Mouse (Mus musculus) heart, adult 11 months (tissue): ENCODE measurements around the gene Eps8l3.

Source experiments
- DNase-seq: peaks from one replicate; pipeline ENCODE4 v3.0.0; 2022

Eps8l3 gene

DNA sequence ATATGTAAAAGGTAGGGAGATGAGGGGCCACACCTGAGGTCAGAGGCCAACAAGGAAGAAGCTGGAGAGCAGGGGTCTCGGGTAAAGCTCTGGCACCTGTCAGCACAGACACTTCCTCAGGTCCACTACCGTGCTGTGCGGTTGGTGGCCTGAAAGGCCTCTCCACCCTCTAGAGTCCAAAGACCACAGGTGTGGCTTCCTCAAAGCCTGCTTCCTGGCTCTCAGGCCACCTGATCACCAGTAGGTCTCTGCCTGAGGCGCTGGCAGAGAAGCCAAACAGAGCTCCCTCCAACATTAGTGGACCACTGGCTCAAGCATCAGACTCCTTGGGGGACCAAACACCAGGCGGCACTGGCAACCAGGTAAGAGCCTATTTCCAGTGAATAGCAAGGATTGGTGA, at the start of gene Eps8l3:
Gene Eps8l3, plus strand, starts transcription at position 225 of the 400 bp plus-strand sequence.
- no peak for DNase-seq

DNA sequence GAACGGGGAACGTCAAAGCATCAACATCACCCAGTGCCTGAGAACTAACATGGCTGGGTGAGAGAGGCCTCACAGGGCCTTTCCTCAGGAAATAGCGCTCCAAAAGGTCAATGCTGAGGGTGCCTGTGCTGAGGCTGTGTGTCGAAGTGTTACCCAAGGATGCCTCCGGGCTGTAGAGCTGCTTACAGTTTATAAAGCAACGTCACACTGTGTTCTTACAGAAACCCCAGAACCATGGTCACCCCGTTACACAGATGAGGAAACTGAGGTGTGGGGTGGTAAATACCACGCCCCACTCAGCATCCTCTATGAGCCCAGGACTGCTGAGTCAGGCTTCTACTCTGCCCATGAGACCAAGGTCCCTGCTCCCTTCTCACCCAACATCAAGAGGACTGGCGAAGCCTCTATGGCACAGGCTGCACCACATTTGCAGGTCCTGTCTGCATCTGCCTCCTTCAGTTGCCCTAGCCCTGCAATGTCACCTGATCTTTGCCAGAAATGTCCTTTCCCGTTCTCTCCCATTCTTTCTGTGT, 49.1 kb upstream of the Eps8l3 start:
- DNase-seq = peak; percentile 90

DNA sequence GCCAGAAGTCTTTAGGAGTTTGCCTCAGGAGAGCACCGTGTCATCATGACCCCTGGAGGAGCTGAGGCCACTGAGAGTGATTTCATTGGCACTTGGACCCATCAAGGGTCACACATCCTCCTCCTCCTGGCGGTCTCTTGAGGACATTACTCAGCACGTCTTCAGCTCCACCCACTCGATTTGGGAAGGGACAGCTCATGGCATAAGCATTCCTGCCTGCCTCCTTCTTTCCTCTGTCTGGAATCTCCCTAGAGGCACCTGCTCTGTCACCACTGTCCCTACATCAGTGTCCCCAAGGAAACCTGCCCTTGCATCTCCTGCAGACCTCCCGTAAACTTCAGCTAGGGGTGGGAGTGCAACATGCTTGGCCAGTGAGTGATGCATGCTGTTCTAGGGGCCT, 48.5 kb upstream of the Eps8l3 start:
- DNase-seq = peak; percentile 97

DNA sequence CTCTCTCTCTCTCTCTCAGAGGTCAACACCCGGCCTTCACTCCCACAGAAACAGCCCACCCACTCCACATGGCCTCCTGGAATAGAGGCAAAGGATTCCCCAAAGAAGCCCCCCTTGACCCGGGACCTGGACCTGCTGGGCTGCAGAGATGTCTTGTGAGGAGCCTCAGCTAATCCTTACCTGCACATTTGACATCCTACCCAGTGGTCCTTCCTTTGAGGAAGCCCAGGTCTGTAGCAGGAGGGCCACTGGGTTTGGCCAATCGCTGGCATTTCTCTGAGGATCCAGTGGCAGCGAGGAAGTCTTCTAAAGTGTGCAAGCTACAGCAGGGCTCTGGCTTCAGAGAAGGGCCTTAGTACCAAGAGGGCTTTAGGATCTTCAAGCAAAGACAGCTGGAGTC, 48.0 kb upstream of the Eps8l3 start:
- peak; percentile 91 for DNase-seq

DNA sequence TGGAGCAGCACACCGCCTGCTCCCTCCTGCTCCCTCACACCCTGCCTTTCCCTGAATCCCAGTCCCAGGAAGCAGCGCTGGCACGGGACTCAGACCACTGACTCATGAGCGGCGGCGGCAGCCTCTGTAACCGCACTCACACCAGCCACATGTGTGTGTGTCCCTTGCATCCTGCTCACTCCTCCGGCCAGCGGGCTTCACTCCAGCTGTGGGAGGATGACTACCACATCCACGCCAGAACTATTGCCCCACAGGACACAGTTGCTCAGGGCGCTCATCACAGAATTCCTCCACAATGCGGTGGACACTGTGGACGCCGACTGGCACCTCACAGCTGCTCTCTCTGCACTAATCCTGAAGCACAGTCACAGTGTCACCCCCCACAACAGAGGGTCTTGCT, 47.4 kb upstream of the Eps8l3 start:
- DNase-seq = peak; percentile 98

DNA sequence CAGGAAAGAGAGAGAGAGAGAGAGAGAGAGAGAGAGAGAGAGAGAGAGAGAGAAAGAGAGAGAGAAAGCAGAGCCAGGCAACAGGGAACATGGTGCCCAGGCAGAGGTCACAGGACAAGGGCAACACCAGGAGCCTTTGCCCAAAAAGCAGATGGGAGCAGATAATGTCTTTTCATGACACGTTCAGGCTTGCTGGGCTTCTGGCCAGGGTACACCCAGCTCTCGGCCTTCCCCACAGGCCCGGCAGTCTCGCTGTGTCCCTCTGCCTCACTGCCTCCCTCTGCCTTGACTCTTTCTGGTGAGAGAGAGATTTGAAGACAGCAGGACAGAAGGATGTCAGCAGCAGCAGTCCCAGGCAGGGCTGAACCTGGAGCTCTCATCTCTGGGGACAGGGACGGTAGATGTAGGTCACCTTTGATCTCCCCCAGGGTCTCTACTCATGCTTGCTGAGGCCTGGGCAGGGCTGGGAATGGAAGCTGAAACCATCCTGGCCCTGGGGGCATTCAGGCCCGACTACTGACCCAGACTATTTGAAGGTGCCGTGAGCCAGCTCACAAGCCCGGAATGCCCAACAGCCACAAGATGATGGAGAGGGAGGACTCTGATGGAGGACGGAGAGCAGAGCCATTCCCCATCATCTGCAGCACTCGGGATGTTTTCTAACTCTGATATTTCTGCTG, 45.0 kb upstream of the Eps8l3 start:
- peak; percentile 97 for DNase-seq

DNA sequence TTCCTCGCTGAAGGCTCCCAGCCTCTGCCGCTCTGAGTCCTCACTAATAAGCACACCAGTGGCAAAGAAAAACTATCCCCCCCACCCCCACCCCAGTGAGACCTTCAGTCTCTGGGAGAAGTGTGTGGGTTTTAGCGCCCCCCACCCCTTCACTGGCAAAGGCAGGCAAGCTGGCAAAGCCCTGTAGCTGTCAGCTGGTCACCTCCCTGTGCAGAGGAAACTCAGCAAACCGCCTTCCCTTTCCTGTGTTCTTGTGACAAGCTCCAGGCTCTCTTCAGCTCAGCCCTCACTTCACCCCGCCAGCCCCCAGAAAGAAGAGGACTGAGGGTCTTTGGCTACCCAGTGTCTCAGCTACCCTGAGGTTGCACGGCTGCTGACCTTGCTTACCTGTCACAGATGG, 44.4 kb upstream of the Eps8l3 start:
- peak; percentile 92 for DNase-seq

DNA sequence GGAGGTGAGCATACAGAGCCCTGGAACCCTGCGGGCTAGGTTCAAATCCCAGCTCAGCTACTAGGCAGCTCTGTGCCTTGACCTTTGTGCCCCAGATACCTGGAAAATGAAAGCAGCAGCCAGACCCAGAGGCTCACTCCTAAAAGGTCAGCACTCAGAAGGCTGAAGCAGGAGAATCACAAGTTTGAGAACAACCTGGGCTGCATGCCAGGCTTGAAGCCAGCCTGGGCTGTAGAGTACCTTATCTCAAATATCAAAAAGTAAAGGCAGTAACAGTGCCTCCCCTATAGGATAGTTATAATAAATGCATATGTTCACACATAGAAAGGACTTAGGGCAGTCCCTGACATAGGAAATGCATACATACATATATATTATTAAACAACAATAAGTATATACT, 43.7 kb upstream of the Eps8l3 start:
- DNase-seq = no peak

DNA sequence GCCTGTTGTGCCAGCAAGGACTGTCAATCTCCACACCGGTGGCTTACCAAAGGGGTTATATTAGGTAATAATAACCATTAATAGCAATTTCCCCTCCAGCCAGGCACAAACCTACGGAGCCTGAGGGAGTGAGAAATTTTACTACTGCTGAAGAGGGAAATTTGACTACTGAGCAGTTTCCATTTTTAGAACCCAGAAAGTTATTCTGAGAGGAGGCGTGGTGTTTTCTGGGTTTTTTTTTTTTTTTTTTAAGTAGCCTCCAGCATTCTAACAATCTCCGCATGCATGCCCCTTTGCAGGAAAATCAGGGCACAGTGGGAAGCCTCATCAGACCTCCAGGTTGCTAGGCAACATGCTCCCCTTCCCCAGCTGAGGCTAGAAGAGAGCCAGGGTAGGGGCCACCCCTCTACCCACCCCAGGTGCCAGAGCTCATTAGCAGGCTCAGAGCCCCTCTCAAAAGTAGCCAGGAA, 43.1 kb upstream of the Eps8l3 start:
- DNase-seq = no peak

DNA sequence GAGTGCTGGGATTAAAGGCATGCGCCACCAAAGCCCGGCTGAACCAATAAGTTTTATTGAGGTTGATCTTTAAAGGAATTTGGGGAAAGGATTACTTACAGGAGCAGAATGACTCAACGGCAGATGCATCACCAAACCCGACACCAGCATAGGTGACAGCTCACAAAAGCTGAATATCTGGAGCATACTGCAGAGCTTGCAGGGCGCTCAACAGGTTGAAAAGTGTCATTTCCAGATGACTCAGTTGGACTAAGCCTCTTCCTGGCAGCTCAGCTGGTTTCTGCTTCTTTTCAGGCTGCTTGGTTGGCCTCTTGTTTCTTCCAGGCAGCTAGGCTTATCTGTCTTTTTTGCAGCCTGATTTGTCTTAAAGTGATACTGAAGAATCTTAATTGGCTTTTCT, 41.7 kb upstream of the Eps8l3 start:
- DNase-seq = no peak

DNA sequence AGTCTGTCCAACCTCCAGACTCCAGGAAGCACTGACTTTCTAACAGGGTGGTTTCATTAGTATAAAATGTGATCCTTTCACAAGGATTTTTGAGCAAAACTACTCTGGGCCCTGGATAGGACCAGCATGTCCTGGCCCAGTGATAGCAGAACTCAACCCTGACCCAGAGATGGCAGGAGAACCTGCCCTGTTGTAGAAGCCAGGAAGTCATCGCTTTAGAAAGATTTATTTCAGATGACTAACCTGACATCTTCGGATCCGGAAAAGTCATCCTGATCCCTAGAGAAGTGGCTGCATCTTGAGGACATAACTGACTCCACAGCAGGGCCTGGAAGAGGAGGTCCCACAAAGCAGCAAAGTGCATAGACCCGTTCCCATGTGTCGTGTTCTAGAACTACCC, 37.2 kb upstream of the Eps8l3 start:
- DNase-seq = no peak

DNA sequence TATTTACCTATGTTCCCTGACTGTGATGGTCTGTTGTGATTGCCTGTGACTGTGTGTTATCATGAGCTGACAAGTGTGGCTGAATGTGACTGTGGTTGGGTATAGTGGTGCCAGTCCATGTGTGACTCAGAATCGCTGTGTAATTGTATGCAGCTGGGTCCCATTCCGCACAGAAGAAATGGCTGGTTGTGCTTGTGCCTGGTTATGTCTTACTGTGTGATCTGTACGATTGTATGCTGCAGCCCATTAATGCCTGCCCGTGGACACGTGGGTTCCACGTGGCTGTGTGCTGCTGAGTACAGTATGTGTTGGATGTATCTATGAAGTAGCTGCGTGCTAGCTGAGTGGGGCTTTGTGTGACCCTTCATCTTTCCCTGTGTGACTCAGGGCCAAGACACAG, 36.2 kb upstream of the Eps8l3 start:
- DNase-seq = peak; percentile 91

DNA sequence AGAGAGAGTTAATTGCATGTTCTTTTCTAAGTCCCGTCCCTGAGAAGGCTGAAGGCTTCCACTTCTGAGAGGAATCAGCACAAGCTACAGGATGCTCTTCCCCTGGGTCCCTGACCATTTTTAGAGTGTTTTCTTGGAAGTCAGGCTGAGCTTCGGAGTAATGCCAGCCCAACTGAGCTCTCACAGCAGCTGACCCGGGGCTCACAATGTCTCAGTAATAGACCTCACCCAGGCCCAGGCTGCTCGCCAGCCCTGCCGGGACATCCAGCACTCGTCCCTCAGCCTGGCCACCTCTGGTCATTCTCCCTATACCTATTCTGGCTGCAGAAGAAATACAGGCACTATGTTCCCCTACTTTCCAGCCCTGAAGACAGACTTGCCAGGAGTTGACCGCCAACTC, 35.7 kb upstream of the Eps8l3 start:
- DNase-seq = peak; percentile 98

DNA sequence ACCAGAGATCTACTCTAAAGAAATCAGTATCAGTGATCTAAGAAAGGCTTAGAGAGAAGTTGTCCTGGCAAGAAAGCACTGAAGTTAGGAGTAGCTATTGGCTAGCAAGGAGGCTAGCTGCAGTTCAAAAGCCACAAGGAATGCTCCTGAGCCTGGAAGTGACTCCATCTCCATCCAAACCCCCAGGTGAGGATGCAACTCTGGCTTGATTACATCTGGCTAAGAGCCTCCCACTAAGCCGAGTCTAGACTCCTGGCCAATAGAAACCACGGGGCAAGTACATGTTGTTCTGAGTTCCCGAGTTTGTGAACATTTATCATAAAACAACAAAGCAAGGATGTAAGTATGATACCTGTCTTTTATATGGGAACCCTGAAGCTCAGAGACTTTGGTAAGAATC, 33.6 kb upstream of the Eps8l3 start:
- no peak for DNase-seq

DNA sequence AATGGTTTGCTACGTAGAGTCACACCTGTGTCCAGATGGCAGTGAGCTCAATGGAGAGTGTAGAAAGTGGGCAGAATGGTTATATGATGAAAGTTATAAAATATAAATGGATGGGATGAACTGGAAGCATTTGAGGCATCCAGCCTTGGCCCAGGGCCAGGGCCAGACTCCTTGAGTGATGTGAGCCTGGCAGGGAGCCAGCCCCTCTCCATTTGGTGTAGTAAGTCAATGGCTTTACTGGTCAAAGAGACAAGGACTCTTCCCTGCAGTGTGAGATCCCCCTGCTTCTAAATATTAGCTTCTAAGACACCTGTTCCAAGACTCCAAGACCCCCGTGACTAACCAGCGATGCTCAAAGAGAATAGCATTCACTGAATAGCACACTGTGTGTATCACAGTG, 33.0 kb upstream of the Eps8l3 start:
- DNase-seq = no peak

DNA sequence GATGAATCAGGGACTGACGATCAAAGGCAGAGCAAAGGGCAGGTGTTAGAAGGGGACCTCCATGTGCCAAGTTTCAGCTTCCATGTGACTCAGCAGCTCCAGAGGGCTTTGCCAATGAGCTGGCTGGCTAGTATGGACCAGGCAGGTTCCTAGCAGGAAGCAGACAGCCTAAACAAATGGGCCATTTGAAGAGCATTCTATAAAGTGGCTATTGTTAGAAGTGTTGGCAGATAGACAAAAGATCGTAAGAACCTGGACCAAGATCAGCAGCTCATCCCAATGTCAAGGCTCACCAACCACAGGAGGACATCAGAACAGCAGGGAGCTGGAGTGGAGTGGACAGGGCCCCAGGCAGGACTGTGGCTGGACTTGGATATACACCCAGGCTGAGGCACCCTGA, 32.5 kb upstream of the Eps8l3 start:
- peak; percentile 93 for DNase-seq

DNA sequence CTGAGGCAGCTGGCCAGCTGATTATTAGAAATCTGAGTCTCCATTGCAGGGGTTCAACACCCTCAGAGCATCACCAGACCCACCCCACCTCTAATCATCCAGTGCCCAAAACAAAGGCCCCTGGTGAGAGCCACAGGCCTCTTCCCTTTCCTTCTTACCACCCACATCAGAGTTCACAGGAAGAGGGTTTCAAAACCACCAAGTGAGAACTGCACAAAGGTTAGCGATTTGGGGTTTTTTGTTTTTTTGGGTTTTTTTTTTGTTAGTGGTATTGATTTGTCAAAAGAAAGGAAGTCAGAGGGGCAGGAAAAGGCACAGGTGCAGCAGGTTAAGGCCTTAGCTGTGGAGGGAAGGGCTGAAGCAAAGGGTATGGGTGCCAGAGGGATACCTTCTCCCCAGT, 30.9 kb upstream of the Eps8l3 start:
- no peak for DNase-seq

DNA sequence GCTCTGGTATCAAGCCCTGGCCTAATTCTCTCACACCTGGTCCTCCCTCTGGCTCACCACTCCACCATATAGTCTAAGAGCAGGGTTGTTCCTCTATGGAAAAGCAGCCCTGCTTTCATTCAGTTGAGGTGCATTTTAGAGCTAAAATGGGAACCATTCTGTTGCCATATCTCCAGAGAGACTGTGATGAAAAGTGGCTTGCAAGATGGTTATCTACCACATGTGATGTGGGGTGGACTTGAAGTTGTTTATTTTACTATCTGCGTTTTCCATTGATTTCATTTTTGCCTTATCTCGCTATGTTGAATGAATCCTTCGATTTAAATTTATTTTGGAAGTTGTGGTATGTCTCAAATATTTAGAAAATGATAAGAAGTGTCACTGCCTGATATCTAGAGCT, 30.2 kb upstream of the Eps8l3 start:
- no peak for DNase-seq

DNA sequence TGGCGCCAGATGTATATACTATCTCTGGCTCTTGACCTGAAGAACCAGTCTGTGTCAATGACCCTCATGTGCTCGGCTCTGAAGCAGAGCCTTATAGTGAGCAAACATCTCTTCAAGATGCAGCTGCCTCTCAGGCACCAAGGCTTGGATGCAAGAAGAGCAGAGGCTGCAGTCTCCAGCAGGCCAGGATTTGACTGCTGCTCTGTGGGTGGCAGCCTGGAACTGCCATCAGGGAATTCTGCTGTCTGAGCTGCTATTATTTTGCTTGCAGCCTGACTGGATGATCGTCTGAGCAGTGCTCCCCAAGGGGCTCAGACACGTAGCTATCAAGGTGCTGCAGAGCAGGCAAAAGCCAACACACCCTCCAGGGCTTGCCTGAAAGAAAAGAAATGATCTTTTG, 28.9 kb upstream of the Eps8l3 start:
- DNase-seq = no peak

DNA sequence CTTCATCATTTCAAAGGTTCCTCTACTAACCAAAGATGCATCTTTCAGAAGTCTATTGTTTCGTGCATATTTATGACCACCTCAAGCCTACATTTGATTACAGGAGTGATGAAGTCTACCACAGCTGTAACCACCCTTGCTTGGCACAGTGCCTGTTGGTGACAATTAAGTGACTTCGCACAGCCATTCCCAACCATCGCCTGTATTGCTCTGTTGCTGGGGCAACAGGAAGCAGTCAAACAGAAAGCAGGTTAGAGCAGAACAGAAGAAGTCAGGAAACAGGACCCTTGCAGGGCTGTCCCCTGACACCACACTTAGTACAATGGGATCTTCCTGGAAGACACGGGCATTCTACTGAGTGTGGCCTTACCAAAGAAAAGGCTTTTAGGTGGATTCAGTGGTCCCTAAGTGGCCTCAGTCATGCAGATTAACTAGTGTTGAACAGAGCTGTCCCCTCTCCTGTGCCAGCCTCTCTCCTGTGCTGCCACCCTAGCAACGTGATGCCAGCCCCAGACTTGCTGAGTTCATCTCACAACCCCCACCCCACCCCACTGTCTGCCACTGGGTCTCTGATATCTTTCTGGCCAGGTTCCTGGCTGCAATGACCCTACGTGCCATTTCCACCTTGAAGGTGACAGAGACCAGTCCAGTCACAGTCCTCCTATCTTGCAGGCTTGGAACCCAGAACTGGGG, 27.9 kb upstream of the Eps8l3 start:
- DNase-seq = peak; percentile 95

DNA sequence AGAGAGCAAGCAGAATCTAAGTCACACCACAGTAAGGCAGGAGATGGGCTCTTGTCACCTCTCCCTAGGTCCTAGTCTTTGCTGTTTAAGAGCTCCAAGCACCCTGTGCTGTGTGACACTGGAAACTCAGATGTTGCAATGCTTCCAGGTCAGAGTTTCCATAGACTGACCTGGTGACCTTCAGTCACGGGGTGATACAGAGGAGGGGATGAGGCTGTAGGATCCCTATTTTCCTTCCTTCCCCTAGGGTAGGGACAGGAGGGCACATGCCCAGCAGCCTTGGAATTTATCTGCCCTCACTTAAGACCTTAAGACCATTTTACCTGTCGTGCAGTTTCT, 27.4 kb upstream of the Eps8l3 start:
- no peak for DNase-seq

DNA sequence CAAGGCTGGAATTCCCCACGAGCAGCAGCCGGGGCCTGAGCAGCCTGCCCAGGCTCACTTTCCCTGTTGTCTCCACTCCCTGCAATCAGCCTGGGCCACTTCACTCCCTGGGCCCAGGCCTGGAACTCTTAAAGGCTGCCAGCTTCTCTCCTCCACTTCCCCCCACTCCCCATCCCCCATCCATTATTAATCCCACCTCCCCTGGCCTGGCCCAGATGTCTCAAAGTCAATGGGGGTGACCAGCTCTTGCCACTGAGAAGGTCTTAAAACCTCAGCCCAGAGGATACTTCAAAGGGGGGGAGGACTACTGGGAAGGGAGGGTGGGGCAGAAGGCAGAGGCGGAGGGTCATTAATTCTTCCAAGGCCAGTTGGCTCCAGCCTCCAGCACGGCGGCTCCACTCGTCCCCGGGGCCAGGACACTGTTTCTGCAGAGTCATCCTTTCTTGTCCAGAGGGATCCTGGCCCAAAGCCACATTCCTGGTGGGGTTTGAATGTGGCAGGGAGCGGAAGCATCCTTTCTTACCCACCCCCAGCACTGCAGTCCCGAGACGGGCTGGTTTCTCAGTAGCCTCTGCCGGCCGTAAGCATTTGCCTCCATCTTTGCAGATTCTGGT, 26.5 kb upstream of the Eps8l3 start:
- DNase-seq = peak; percentile 98

DNA sequence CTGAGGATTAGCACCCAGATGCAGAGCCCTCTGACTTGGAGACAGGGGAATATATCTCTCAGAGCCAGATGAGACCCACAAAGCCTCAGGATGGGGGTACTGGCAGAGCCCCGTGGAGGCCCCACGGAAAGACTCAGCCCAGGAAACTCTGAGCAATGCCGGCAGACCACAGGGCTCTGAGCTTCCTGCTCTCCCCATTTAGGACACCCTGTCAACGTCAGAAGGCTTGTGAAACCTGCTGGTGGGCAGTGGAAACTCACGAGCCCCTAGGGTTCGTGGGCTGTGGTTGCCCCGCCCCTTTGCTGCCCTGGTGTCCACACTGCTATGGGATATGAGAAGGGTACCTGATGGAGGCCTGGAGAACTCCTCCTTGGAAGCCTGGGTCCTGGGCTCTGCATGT, 24.2 kb upstream of the Eps8l3 start:
- no peak for DNase-seq
